Mouse (Mus musculus) liver, postnatal 0 days (tissue): ENCODE data around the gene Zfp597. TPM values are rescaled to one million over a fixed set of nuclear protein-coding genes. Genes with fewer than 3 reads are reported as not detected.
A peak's percentile ranks its signal among the peaks of the same experiment; 100 is the strongest.

Experiments used
- ATAC-seq: fragments of 200-750 bp; cut with Nextera tagmentation; 2 replicates; pipeline ENCODE4 v1.8.0; 2017; ENCODE audit warnings: mild to moderate bottlenecking, moderate library complexity
- DNase-seq: peaks from one replicate; pipeline ENCODE4 v3.0.0-alpha.2; 2016
- H3K27ac ChIP-seq: fragments of 300-500 bp; sonication (generic); 2 replicates; pipeline ENCODE4 v1.5.1; 2014; ENCODE audit warnings: antibody characterized with exemption, moderate library complexity, mild to moderate bottlenecking, low read depth
- H3K27me3 ChIP-seq: fragments of 300-500 bp; sonication (generic); 2 replicates; pipeline ENCODE4 v1.6.1; 2014; ENCODE audit warnings: low read length, control low read depth, mixed read lengths; ENCODE audit not compliant: insufficient read depth
- H3K36me3 ChIP-seq: fragments of 300-500 bp; sonication (generic); replicated peaks from 2 replicates; pipeline ENCODE4 v1.6.1; 2014; ENCODE audit warnings: mild to moderate bottlenecking, control low read depth, low read length, moderate library complexity, mixed read lengths; ENCODE audit not compliant: insufficient read depth
- H3K4me1 ChIP-seq: fragments of 300-500 bp; sonication (generic); 2 replicates; pipeline ENCODE4 v1.6.1; 2014; ENCODE audit warnings: antibody characterized with exemption, mild to moderate bottlenecking, control low read depth; ENCODE audit not compliant: insufficient read depth
- H3K4me2 ChIP-seq: fragments of 300-500 bp; sonication (generic); 2 replicates; pipeline ENCODE4 v1.6.1; 2014; ENCODE audit warnings: low read depth, mild to moderate bottlenecking, low read length, moderate library complexity, mixed read lengths
- H3K4me3 ChIP-seq: fragments of 300-500 bp; sonication (generic); 2 replicates; pipeline ENCODE4 v1.5.1; 2014; ENCODE audit warnings: low read depth, low read length
- H3K9ac ChIP-seq: fragments of 300-500 bp; sonication (generic); replicated peaks from 2 replicates; pipeline ENCODE4 v1.6.1; 2014; ENCODE audit warnings: mild to moderate bottlenecking, moderate library complexity
- H3K9me3 ChIP-seq: fragments of 300-500 bp; sonication (generic); 2 replicates; pipeline ENCODE4 v1.6.1; 2016; ENCODE audit warnings: mild to moderate bottlenecking, control low read depth, low read length, mixed read lengths
- CTCF ChIP-seq: sonication (generic); IDR thresholded peaks from 2 replicates; pipeline ENCODE4 v1.5.1; 2016; ENCODE audit warnings: antibody characterized with exemption, low read depth
- EP300 ChIP-seq: IDR thresholded peaks from 2 replicates; pipeline ENCODE4 v1.6.1; 2016; ENCODE audit warnings: antibody characterized with exemption, low read depth, mild to moderate bottlenecking
- WGBS: fragments of 180-500 bp; shearing (Covaris S2); extraction: QIAGEN DNeasy Blood & Tissue Kit; methylation state at CpG from one replicate; pipeline ENCODE4 v1.1.7; 2014; ENCODE audit not compliant: insufficient replicate concordance; 5-methylcytosine and 5-hydroxymethylcytosine counted together
- polyA plus RNA-seq: library from polyadenylated mRNA; unstranded; fragments of >200 nt; fragmentation: Nextera tagmentation; extraction: Ambion mirVana; gene quantifications from 2 replicates; pipeline ENCODE4 v1.2.1, GENCODE M21; 2015

The Zfp597 gene
- polyA plus RNA-seq, 1 experiment from 2014 or later = 2.7 TPM

DNA sequence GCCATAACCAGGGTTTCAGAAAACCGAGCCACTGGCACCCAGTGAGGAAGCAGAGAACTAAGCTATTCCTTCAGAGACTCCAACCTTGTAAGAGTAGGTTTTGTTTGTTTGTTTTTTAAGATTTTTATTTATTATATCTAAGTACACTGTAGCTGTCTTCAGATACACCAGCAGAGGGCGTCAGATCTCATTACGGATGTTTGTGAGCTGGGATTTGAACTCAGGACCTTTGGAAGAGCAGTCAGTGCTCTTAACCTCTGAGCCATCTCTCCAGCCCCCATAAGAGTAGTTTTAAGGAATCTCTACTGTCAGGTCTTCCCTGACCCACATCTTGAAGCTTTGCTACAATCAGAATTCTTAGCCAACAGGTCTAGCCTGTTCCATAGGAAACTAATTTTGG lies 35.9 kb downstream of the Zfp597 start:
- H3K36me3 ChIP-seq = no peaks in the 10 kb centered on the region
- no peak for DNase-seq
- WGBS = 65% methylated on average over 3 of the region's 3 CpGs
- no peak overlapping the region for H3K9ac ChIP-seq
- H3K9me3 ChIP-seq = no peaks in the 10 kb centered on the region
- no peak for TF ChIP-seq EP300
- TF ChIP-seq CTCF = peak; percentile 40
- peak overlapping the region; percentile 85; the same call in 1 of the 2 replicates for H3K4me2 ChIP-seq
- ATAC-seq = no peak
- H3K27me3 ChIP-seq = no peaks in the 10 kb centered on the region
- peaks cover 13% of the 10 kb centered on the region for H3K4me1 ChIP-seq
- no peak overlapping the region for H3K4me3 ChIP-seq
- no peak overlapping the region for H3K27ac ChIP-seq

DNA sequence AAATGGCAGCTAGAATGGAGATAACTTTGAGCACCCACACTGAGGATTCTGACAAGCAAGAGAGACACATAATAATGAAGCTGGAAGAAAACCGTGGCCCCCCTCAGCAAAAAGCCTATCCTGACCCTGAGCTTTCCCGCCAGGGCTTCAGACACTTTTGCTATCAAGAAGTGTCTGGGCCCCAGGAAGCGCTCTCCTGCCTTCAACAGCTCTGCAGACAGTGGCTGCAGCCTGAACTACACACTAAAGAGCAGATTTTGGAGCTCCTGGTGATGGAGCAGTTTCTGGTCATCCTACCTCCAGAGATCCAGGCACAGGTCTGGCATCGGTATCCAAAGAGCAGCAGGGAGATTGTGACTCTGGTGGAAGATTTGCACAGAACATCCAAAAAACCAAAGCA lies 36.5 kb downstream of the Zfp597 start:
- no peaks in the 10 kb centered on the region for H3K27me3 ChIP-seq
- DNase-seq (no peak), ATAC-seq (no peak)
- peak overlapping the region; percentile 81; the same call in 1 of the 2 replicates for H3K27ac ChIP-seq
- peak overlapping the region; percentile 85 for H3K4me2 ChIP-seq
- H3K4me3 ChIP-seq = 0 out of 2 replicates have a peak overlapping the region, but pooled peaks have one; percentile 58
- H3K36me3 ChIP-seq = no peaks in the 10 kb centered on the region
- H3K9me3 ChIP-seq = no peaks in the 10 kb centered on the region
- peaks cover 13% of the 10 kb centered on the region for H3K4me1 ChIP-seq
- peak overlapping the region; percentile 74; the same call in 1 of the 2 replicates for H3K9ac ChIP-seq
- no peak for TF ChIP-seq CTCF
- TF ChIP-seq EP300 = no peak
- WGBS = 73% methylated on average over 4 of the region's 4 CpGs

DNA sequence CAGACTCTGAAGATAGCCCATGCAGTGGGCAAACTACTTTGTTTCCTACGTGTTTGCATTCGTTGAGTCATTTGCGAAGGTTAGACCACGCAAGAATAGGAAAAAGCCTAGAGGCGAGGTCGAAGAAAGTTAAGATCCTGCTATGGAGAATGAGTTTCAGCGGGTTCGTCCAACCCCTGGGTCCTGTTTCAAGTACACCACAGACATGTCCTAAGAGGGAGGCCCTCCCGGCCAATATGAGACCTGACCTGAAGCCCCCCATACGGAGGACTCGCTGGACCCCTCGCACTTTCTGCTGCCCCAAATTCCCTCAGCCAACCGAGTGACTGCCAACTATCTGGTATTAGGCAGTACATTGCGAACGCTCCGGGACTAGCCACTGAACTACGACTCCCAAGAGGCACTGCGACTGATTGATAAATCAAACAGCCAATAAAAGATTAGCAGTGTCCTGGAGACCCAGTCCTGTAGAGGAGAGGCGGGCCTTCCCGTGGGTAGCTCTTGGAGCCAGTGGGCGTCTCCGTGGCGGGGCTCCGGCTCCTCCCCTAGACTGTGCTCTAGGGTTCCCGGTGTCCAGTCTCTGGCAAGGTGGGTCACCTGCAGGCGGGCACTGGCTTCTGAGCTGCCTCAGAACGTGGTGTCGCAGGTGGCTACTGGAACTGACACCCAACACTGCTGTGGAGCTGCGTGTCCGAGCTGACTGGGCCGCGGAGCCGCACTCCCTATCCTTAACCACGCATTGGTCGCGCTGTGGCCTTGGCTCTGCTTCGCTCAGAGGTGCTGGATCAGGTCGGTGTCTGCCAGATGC lies 37.4 kb downstream of the Zfp597 start, which contains the start of gene Zfp174:
Gene Zfp174 (plus strand): TSS at position 558 of the 808 bp plus-strand sequence.
- WGBS = 2% methylated on average over 38 of the region's 38 CpGs

DNA sequence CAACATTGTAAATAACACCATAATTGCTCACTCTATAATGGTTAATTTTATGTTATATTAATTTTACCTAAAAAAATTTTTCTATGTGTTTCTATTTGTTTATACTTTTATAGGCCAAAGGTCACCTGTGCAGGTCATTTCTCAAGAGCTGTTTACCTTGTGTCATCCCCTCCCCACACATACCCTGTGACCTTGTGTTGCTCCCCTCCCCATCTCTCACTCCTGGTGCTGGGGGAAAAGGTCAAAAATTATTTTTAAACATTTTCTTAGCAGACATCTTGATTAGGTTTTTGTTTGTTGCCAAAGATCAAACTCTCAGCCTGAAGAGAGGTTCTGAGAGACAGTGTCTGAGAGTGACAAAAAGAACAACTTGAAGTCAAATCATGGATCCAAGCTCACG lies 40.6 kb downstream of the Zfp597 start:
- ATAC-seq = no peak; the same call in 1 of the 2 replicates
- no peaks in the 10 kb centered on the region for H3K27me3 ChIP-seq
- no peaks in the 10 kb centered on the region for H3K36me3 ChIP-seq
- H3K27ac ChIP-seq = peak overlapping the region; percentile 84
- H3K4me3 ChIP-seq = no peak overlapping the region
- H3K4me2 ChIP-seq = peak overlapping the region; percentile 49; the same call in 1 of the 2 replicates
- TF ChIP-seq CTCF (no peak), EP300 (peak; percentile 45; the same call in 1 of the 2 replicates)
- H3K9ac ChIP-seq = no peak overlapping the region
- H3K4me1 ChIP-seq = peaks cover 13% of the 10 kb centered on the region
- H3K9me3 ChIP-seq = no peaks in the 10 kb centered on the region
- 30% methylated on average over 1 of the region's 1 CpGs for WGBS
- DNase-seq = no peak

More for the DNA sequence above, 37.4 kb downstream of the Zfp597 start, which contains the start of gene Zfp174:
- no peaks in the 10 kb centered on the region for H3K9me3 ChIP-seq
- H3K27me3 ChIP-seq = no peaks in the 10 kb centered on the region
- H3K4me3 ChIP-seq = peak within 1 kb of the TSS; percentile 58
- H3K9ac ChIP-seq = peak within 1 kb of the TSS; percentile 74
- peaks cover 13% of the 10 kb centered on the region for H3K4me1 ChIP-seq
- H3K4me2 ChIP-seq = peak within 1 kb of the TSS; percentile 85
- H3K36me3 ChIP-seq = no peaks in the 10 kb centered on the region
- TF ChIP-seq EP300 = no peak
- TF ChIP-seq CTCF = no peak
- ATAC-seq = peak; percentile 98
- H3K27ac ChIP-seq = peak within 1 kb of the TSS; percentile 81
- peak; percentile 93 for DNase-seq

DNA sequence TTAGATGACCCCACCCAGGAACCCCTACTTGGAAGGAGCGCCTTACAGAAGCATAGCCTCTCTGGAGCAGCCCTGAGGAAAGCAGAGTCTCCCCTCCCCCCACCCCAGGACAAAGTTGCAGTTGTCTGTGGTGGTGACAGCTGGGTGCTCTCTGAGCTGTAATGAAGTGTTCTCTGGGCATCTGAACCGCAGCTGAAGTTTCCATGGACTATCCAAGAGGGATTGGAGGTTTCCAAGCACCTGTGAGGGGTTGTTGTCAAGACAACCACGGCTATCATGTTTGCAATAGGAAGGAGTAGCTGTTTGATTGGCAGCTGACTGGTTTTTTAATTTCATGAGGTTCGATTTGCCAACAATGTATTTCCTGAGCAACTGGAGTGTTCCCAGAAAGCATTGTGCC lies 41.4 kb downstream of the Zfp597 start:
- Histone ChIP-seq H3K4me2 (peak overlapping the region; percentile 49), H3K27me3 (no peaks in the 10 kb centered on the region), H3K4me1 (peaks cover 11% of the 10 kb centered on the region), H3K36me3 (no peaks in the 10 kb centered on the region), H3K4me3 (no peak overlapping the region), H3K9ac (no peak overlapping the region), H3K27ac (peak overlapping the region; percentile 84), H3K9me3 (no peaks in the 10 kb centered on the region)
- 20% methylated on average over 4 of the region's 4 CpGs for WGBS
- DNase-seq (no peak), ATAC-seq (no peak)
- no peak for TF ChIP-seq EP300
- no peak for TF ChIP-seq CTCF

DNA sequence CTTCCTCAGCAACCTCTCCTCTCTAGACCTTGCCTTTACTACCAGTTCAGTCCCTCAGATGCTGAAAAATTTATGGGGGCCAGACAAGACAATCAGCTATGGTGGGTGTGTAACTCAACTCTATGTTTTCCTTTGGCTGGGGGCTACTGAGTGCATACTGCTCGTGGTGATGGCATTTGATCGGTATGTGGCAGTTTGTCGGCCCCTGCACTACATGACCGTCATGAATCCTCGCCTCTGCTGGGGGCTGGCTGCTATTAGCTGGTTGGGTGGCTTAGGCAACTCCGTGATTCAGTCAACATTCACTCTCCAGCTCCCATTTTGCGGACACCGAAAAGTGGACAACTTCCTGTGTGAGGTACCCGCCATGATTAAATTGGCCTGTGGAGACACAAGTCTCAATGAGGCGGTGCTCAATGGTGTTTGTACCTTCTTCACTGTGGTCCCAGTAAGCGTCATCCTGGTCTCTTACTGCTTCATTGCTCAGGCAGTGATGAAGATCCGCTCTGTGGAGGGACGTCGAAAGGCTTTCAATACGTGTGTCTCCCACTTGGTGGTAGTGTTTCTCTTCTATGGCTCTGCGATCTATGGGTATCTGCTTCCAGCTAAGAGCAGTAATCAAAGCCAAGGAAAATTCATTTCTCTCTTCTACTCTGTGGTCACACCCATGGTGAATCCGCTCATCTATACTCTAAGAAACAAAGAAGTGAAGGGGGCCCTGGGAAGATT lies 45.0 kb downstream of the Zfp597 start:
- peak; percentile 79 for TF ChIP-seq CTCF
- no peak for TF ChIP-seq EP300
- no peaks in the 10 kb centered on the region for H3K27me3 ChIP-seq
- no peak overlapping the region for H3K9ac ChIP-seq
- no peaks in the 10 kb centered on the region for H3K9me3 ChIP-seq
- H3K4me2 ChIP-seq = no peak overlapping the region
- no peaks in the 10 kb centered on the region for H3K36me3 ChIP-seq
- DNase-seq = peak; percentile 31
- H3K27ac ChIP-seq = no peak overlapping the region
- H3K4me1 ChIP-seq = no peaks in the 10 kb centered on the region
- whole genome bisulfite sequencing = 54% methylated on average over 17 of the region's 17 CpGs
- H3K4me3 ChIP-seq = no peak overlapping the region
- ATAC-seq = peak; percentile 25; the same call in 1 of the 2 replicates
